Mouse (Mus musculus): Measurements from ENCODE around the gene Agap1. TPM values are rescaled to one million over a fixed set of nuclear protein-coding genes. Genes with fewer than 3 reads are reported as not detected.

Gene Agap1
- polyA plus RNA-seq, 1 experiment from 2014 or later, result 11.3 TPM

GRCm38 (mm10) chr1:89553791-89554190, 99.2 kb downstream of the Agap1 start:
- no peak for ATAC-seq (replicated peaks; ENCODE audit: low FRiP score)
- no peaks in the 10 kb centered on the region for H3K27me3 ChIP-seq

GRCm38 (mm10) chr1:89554969-89555856, 100.6 kb downstream of the Agap1 start:
- H3K4me3 ChIP-seq (replicated peaks), result no peak overlapping the region
- 68% methylated on average over 18 of the region's 18 CpGs for WGBS
- no peak for ATAC-seq (replicated peaks; ENCODE audit: low FRiP score)

More at GRCm38 (mm10) chr1:89553791-89554190, 99.2 kb downstream of the Agap1 start:
- Histone ChIP-seq H3K9me3 (replicated peaks) (no peaks in the 10 kb centered on the region), H3K27ac (no peak overlapping the region), H3K4me2 (no peak overlapping the region), H3K4me3 (replicated peaks) (no peak overlapping the region), H3K36me3 (no peaks in the 10 kb centered on the region), H3K4me1 (peaks cover 55% of the 10 kb centered on the region), H3K9ac (no peak overlapping the region)
- 86% methylated on average over 3 of the region's 3 CpGs for WGBS

GRCm38 (mm10) chr1:89556006-89556405, 101.4 kb downstream of the Agap1 start:
- WGBS, result 74% methylated on average over 7 of the region's 7 CpGs
- no peak overlapping the region for H3K9ac ChIP-seq

More at GRCm38 (mm10) chr1:89554969-89555856, 100.6 kb downstream of the Agap1 start:
- H3K9ac ChIP-seq, result no peak overlapping the region
- no peak overlapping the region for H3K4me2 ChIP-seq
- H3K27me3 ChIP-seq, result no peaks in the 10 kb centered on the region
- H3K4me1 ChIP-seq, result peaks cover 48% of the 10 kb centered on the region
- H3K9me3 ChIP-seq (replicated peaks), result no peaks in the 10 kb centered on the region
- H3K36me3 ChIP-seq, result no peaks in the 10 kb centered on the region
- no peak overlapping the region for H3K27ac ChIP-seq

GRCm38 (mm10) chr1:89557401-89557800, 102.8 kb downstream of the Agap1 start:
- Histone ChIP-seq H3K27ac (no peak overlapping the region), H3K36me3 (no peaks in the 10 kb centered on the region), H3K9me3 (replicated peaks) (no peaks in the 10 kb centered on the region), H3K27me3 (no peaks in the 10 kb centered on the region), H3K4me3 (replicated peaks) (no peak overlapping the region), H3K4me2 (no peak overlapping the region), H3K4me1 (peaks cover 43% of the 10 kb centered on the region), H3K9ac (no peak overlapping the region)
- 75% methylated on average over 6 of the region's 6 CpGs for WGBS
- ATAC-seq (replicated peaks; ENCODE audit: low FRiP score), result no peak

More at GRCm38 (mm10) chr1:89556006-89556405, 101.4 kb downstream of the Agap1 start:
- Histone ChIP-seq H3K27me3 (no peaks in the 10 kb centered on the region), H3K9me3 (replicated peaks) (no peaks in the 10 kb centered on the region), H3K4me3 (replicated peaks) (no peak overlapping the region), H3K4me2 (no peak overlapping the region), H3K36me3 (no peaks in the 10 kb centered on the region), H3K4me1 (peaks cover 43% of the 10 kb centered on the region), H3K27ac (no peak overlapping the region)
- ATAC-seq (replicated peaks; ENCODE audit: low FRiP score), result no peak

- Histone ChIP-seq H3K27ac (no peak overlapping the region), H3K27me3 (no peaks in the 10 kb centered on the region), H3K9ac (no peak overlapping the region), H3K9me3 (replicated peaks) (no peaks in the 10 kb centered on the region), H3K4me1 (peaks cover 43% of the 10 kb centered on the region), H3K4me2 (no peak overlapping the region), H3K36me3 (no peaks in the 10 kb centered on the region), H3K4me3 (replicated peaks) (no peak overlapping the region)
- 84% methylated on average over 1 of the region's 1 CpGs for WGBS
- ATAC-seq (replicated peaks; ENCODE audit: low FRiP score), result no peak
Observed at GRCm38 (mm10) chr1:89558080-89558479, 103.5 kb downstream of the Agap1 start.

- no peaks in the 10 kb centered on the region for H3K36me3 ChIP-seq
- no peak overlapping the region for H3K4me3 ChIP-seq (replicated peaks)
- no peaks in the 10 kb centered on the region for H3K9me3 ChIP-seq (replicated peaks)
- 86% methylated on average over 4 of the region's 4 CpGs for WGBS
- no peaks in the 10 kb centered on the region for H3K27me3 ChIP-seq
- H3K27ac ChIP-seq, result no peak overlapping the region
- peaks cover 45% of the 10 kb centered on the region for H3K4me1 ChIP-seq
- ATAC-seq (replicated peaks; ENCODE audit: low FRiP score), result no peak
- H3K4me2 ChIP-seq, result no peak overlapping the region
- H3K9ac ChIP-seq, result no peak overlapping the region
Observed at GRCm38 (mm10) chr1:89563399-89563798, 108.8 kb downstream of the Agap1 start.

- ATAC-seq (replicated peaks; ENCODE audit: low FRiP score), result no peak
- Histone ChIP-seq H3K4me1 (peaks cover 72% of the 10 kb centered on the region), H3K27me3 (no peaks in the 10 kb centered on the region), H3K4me2 (no peak overlapping the region), H3K9me3 (replicated peaks) (no peaks in the 10 kb centered on the region), H3K27ac (no peak overlapping the region), H3K9ac (no peak overlapping the region), H3K36me3 (no peaks in the 10 kb centered on the region), H3K4me3 (replicated peaks) (no peak overlapping the region)
- 41% methylated on average over 9 of the region's 9 CpGs for WGBS
Observed at GRCm38 (mm10) chr1:89566578-89567488, 112.2 kb downstream of the Agap1 start.

GRCm38 (mm10) chr1:89568546-89569405, 114.2 kb downstream of the Agap1 start:
- WGBS, result 57% methylated on average over 6 of the region's 6 CpGs
- H3K4me3 ChIP-seq (replicated peaks), result no peak overlapping the region
- no peaks in the 10 kb centered on the region for H3K36me3 ChIP-seq
- ATAC-seq (replicated peaks; ENCODE audit: low FRiP score), result no peak
- H3K27me3 ChIP-seq, result no peaks in the 10 kb centered on the region
- H3K9ac ChIP-seq, result no peak overlapping the region
- H3K27ac ChIP-seq, result 0 out of 2 replicates have a peak overlapping the region, but pooled peaks have one; percentile 37
- H3K9me3 ChIP-seq (replicated peaks), result no peaks in the 10 kb centered on the region
- H3K4me2 ChIP-seq, result no peak overlapping the region
- peaks cover 68% of the 10 kb centered on the region for H3K4me1 ChIP-seq

- Histone ChIP-seq H3K27me3 (no peaks in the 10 kb centered on the region), H3K4me2 (no peak overlapping the region), H3K27ac (no peak overlapping the region), H3K9me3 (replicated peaks) (no peaks in the 10 kb centered on the region), H3K9ac (no peak overlapping the region), H3K4me1 (peaks cover 62% of the 10 kb centered on the region), H3K36me3 (no peaks in the 10 kb centered on the region), H3K4me3 (replicated peaks) (no peak overlapping the region)
- 50% methylated on average over 4 of the region's 4 CpGs for WGBS
- 0 out of 2 replicates have a peak, but pooled peaks have one; percentile 13 for ATAC-seq (replicated peaks; ENCODE audit: low FRiP score)
Observed at GRCm38 (mm10) chr1:89570522-89571299, 116.1 kb downstream of the Agap1 start.

- Histone ChIP-seq H3K27ac (no peak overlapping the region), H3K9me3 (replicated peaks) (no peaks in the 10 kb centered on the region), H3K4me3 (replicated peaks) (no peak overlapping the region), H3K27me3 (no peaks in the 10 kb centered on the region), H3K4me2 (no peak overlapping the region), H3K36me3 (no peaks in the 10 kb centered on the region), H3K4me1 (peaks cover 67% of the 10 kb centered on the region), H3K9ac (no peak overlapping the region)
- no peak for ATAC-seq (replicated peaks; ENCODE audit: low FRiP score)
- WGBS, result 86% methylated on average over 4 of the region's 4 CpGs
Observed at GRCm38 (mm10) chr1:89573486-89573885, 118.9 kb downstream of the Agap1 start.
